Mouse (Mus musculus) gastrocnemius, postnatal 25 days (tissue): ENCODE data around the gene Upk3bl. TPM values are rescaled to one million over a fixed set of nuclear protein-coding genes. Genes with fewer than 3 reads are reported as not detected.
A peak's percentile ranks its signal among the peaks of the same experiment; 100 is the strongest.

Experiments
- DNase-seq: peaks from one replicate; pipeline ENCODE4 v3.0.0; 2022
- long read RNA-seq, 2 experiments: library from polyadenylated mRNA; stranded (forward); transcript quantifications; one replicate each; pipeline ENCODE4 v2.0.0; 2021
- total RNA-seq, 2 experiments: library from RNA; stranded (reverse); gene quantifications; 1 replicate in 1 of 2; 2 replicates in 1 of 2; pipeline ENCODE4 v1.2.3; 2021

Upk3bl gene
- total RNA-seq = not detected
- long read RNA-seq, experiment 1 = 0 reads
- long read RNA-seq, experiment 2 = 0 reads

GRCm38 (mm10) chr5:136054301-136055077, at the start of gene Upk3bl:
Gene Upk3bl (plus strand): TSS chr5:136054492.
- DNase-seq = no peak

- DNase-seq = no peak
Measured at GRCm38 (mm10) chr5:136004537-136004936, 49.8 kb upstream of the Upk3bl start.

- DNase-seq = no peak
Measured at GRCm38 (mm10) chr5:136007745-136008144, 46.5 kb upstream of the Upk3bl start.

GRCm38 (mm10) chr5:136014877-136015276, 39.4 kb upstream of the Upk3bl start:
- no peak for DNase-seq

- no peak for DNase-seq
Measured at GRCm38 (mm10) chr5:136015586-136015985, 38.7 kb upstream of the Upk3bl start.

GRCm38 (mm10) chr5:136016014-136016876, 38.0 kb upstream of the Upk3bl start:
- DNase-seq = no peak

GRCm38 (mm10) chr5:136017262-136017661, 37.0 kb upstream of the Upk3bl start:
- DNase-seq = peak; percentile 58

GRCm38 (mm10) chr5:136018726-136019125, 35.6 kb upstream of the Upk3bl start:
- DNase-seq = no peak

- DNase-seq = peak; percentile 42
Measured at GRCm38 (mm10) chr5:136019907-136020306, 34.4 kb upstream of the Upk3bl start.

GRCm38 (mm10) chr5:136025712-136026111, 28.6 kb upstream of the Upk3bl start:
- DNase-seq = peak; percentile 75

- DNase-seq = no peak
Measured at GRCm38 (mm10) chr5:136026859-136027258, 27.4 kb upstream of the Upk3bl start.

- DNase-seq = no peak
Measured at GRCm38 (mm10) chr5:136027612-136028311, 26.5 kb upstream of the Upk3bl start.

- no peak for DNase-seq
Measured at GRCm38 (mm10) chr5:136034868-136035267, 19.4 kb upstream of the Upk3bl start.

GRCm38 (mm10) chr5:136035285-136035684, 19.0 kb upstream of the Upk3bl start:
- no peak for DNase-seq

- no peak for DNase-seq
Measured at GRCm38 (mm10) chr5:136036667-136037066, 17.6 kb upstream of the Upk3bl start.

- no peak for DNase-seq
Measured at GRCm38 (mm10) chr5:136038258-136039214, 15.8 kb upstream of the Upk3bl start, which contains the start of gene Upk3b. Gene Upk3b (plus strand): TSS chr5:136038496.

- no peak for DNase-seq
Measured at GRCm38 (mm10) chr5:136040210-136040609, 14.1 kb upstream of the Upk3bl start.

- no peak for DNase-seq
Measured at GRCm38 (mm10) chr5:136041260-136041659, 13.0 kb upstream of the Upk3bl start.

GRCm38 (mm10) chr5:136041666-136042065, 12.6 kb upstream of the Upk3bl start:
- no peak for DNase-seq

- no peak for DNase-seq
Measured at GRCm38 (mm10) chr5:136044865-136045264, 9.4 kb upstream of the Upk3bl start.

GRCm38 (mm10) chr5:136045408-136045807, 8.9 kb upstream of the Upk3bl start:
- no peak for DNase-seq
